Mouse (Mus musculus) erythroid progenitor cell, adult 5-6 weeks (primary cell): ENCODE measurements around the gene Rps6ka2. TPM values are rescaled to one million over a fixed set of nuclear protein-coding genes. Genes with fewer than 3 reads are reported as not detected.
"Not testable (repeated sequence)": the region's sequence is repeated elsewhere in the genome, so short reads cannot be mapped to it uniquely, and the experiment has no call there.

Experiments used
- ATAC-seq: replicated peaks from 2 replicates; pipeline ENCODE4 v1.8.0; 2016; ENCODE audit warnings: moderate number of reproducible peaks, mild to moderate bottlenecking, moderate TSS enrichment, inconsistent platforms; ENCODE audit not compliant: poor library complexity, low FRiP score, severe bottlenecking
- total RNA-seq, 2 experiments: library from RNA; stranded (forward) in 1 of 2; stranded (reverse) in 1 of 2; fragments of 150-400 nt in 1 of 2; fragments of 186-747, 209-891 nt in 1 of 2; gene quantifications; 2 replicates each; pipeline versions ENCODE4 v1.2.3 to v1.2.4; 2015 to 2017; ENCODE audit warnings: low replicate concordance in 2 of 2

Gene Rps6ka2
- total RNA-seq, 2 experiments from 2014 or later = 1.7 to 2.2 TPM

- ATAC-seq = peak; percentile 15
Measured at GRCm38 (mm10) chr17:7168961-7169626, 821 bp upstream of the Rps6ka2 start.

GRCm38 (mm10) chr17:7170304-7171295 lies 685 bp downstream of the Rps6ka2 start:
- ATAC-seq = no peak

DNA sequence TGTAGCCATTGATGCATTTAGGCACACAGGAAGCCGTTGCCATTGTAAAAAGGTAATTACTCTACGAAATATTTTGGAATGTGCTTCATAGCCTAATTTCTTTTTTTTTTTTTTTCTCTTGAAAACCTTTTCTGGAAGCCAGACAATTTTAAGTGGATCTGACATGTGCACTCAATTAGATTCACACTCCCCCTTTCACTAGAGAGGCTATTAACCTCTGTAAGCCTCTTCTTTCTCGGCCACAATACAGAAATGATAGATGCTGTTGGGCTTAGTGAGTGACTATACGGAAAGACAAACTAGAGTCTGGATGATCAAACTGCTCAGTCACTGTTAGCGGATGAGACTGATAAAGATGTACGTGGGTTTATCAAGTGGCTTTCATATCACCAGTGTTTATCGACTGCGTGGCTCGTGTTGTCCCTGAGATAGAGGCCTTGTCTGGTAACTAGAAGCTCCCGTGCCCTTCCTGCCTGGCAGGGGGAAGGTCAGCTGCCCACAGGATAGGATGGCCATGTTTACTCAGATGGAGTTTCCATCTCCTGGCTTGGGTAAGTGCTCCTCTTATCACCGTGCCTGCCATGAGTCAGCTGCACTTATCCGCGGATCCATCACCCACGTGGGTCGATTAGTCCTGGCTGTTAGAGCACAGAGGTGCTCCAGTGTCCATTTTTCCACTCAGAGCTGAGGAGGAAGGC lies 3.6 kb downstream of the Rps6ka2 start:
- ATAC-seq = no peak

DNA sequence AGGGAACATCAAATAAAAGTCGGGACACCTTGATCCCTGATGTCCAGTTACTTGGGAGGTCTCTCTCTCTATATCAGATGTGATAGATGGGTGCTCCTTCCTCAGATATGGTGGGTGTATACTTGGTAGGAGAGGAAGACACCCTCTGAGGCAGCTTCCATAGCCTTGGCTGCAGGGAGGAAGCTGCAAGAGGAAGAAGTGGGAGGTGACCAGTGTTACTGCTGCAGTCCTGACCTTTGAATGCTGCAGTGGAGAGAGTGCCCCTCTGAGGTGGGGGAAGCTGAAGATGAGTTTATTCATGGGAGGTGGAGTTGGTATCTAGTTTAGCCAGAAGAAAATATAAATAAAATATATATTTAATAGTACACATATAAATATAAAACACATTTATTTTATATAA lies 5.4 kb downstream of the Rps6ka2 start:
- no peak for ATAC-seq

DNA sequence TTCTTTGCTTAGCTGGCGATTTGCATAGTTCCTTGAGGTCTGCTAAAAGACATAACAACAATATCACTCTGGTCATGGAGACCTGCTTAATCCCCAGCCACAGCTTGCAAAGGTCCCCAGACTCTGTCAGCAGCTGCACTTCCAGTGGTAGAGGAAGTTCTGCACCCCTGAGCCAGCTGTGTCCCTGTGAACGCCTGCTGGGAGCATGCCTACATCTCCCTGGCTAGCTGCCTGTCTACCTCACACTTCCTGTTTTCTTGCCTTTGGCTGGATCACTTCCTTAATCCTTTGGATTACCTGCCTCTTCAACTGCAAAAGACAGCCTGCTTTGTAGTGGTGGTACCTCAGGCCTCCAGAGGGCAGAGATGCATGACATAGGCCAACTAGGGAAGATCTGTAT lies 6.5 kb downstream of the Rps6ka2 start:
- ATAC-seq = no peak

DNA sequence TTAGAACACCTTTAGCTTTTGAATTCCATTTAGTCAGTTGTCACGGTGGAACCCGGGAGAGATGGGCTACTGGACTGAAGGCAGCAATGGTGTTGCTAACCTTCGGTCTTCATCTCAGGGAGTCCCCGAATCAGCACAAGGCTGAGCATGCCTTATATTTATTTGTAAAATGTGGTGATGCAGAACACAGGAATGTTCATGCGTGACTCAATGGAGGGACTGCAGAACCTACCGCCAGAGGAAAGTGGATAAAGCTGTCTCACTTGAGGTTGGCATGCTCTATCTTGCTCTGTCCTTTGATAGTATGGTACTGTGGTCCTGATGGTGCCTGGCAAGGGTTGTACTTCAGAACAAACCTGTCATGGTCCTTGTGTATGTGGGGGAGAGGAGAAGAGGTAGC lies 8.3 kb downstream of the Rps6ka2 start:
- no peak for ATAC-seq

- no peak for ATAC-seq
Measured at GRCm38 (mm10) chr17:7182187-7182586, 12.3 kb downstream of the Rps6ka2 start.

DNA sequence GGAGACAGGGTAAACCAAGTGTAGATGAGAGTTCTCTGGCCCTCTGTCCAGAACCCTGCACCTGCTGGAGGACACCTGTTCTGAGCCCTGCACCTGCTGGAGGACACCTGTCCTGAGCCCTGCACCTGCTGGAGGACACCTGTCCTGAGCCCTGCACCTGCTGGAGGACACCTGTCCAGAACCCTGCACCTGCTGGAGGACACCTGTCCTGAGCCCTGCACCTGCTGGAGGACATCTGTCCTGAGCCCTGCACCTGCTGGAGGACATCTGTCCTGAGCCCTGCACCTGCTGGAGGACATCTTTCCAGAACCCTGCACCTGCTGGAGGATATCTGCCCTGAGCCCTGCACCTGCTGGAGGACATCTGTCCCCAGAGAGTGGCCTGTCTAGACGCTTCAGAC lies 17.1 kb downstream of the Rps6ka2 start:
- not testable (repeated sequence) for ATAC-seq

DNA sequence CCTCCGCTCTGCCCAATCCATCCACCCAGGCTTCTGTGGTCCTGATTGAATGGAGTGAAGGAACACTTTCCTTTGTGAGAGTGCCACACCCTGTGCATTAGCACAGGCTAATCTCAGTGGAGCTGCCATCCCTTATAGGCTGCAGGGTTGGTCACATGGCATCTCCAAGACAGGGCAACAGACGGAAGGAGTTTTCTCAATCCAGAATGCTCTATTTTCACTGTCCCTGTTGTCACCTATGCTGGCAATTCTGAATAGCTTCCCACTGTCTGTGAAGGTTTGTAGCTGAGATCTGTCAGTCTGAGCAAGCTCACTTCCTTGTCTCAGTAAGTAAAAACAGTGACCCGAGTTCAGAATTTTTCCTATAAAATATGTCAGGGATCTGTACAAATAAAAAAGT lies 19.5 kb downstream of the Rps6ka2 start:
- no peak for ATAC-seq

DNA sequence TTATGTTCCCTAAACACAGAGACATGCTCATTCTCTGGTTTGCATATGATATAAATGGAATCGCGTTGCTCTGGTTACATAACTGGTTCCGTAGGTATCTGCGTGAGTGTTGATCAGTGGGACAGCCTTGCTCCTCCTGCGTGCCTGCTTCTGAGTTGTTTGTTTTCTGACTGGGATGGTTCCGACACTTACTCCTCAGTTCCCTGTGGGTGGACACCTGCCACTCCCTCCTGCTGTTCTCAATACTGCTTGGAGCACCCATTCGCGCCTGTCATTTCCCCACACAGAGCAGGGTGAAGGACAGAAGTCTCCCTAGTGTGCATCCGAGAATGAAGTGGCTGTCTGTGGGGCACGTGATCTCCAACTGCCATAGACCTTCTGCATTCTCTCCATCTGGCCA lies 20.1 kb downstream of the Rps6ka2 start:
- no peak for ATAC-seq

DNA sequence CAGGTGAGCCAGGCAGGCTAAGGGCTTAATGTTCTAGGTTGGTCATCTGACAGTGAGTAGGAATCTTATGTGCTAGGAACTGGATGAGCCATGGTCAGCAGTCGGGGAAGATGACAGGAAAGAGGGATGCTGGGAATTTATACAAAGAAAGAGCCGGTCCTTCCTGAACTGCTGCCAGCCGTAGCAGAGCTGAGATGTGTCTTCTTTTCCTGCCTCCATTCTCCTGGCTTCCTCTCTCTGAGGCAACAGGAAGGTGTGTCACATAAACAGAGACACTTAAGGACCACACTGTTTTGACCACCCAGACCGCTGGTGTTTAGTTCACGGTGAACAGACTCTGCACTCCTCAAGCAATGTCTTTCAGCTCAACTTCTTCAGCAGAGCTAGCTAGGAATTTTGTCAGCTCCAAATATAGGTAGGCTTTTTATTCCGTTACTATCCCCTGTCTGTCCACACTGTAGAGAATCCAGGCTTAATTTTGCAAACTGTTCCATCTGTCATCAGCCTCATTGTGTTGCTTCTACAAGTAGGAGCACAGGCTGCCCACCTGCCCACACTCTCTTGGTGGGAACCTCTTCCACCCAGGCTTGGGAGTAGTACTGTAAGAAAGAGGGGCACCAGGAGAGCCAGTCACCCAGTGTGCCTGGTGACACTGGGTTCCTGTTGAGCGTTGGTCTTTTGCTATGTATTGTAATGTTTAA lies 24.4 kb downstream of the Rps6ka2 start:
- no peak for ATAC-seq

GRCm38 (mm10) chr17:7197121-7197925 lies 27.4 kb downstream of the Rps6ka2 start:
- ATAC-seq = no peak

DNA sequence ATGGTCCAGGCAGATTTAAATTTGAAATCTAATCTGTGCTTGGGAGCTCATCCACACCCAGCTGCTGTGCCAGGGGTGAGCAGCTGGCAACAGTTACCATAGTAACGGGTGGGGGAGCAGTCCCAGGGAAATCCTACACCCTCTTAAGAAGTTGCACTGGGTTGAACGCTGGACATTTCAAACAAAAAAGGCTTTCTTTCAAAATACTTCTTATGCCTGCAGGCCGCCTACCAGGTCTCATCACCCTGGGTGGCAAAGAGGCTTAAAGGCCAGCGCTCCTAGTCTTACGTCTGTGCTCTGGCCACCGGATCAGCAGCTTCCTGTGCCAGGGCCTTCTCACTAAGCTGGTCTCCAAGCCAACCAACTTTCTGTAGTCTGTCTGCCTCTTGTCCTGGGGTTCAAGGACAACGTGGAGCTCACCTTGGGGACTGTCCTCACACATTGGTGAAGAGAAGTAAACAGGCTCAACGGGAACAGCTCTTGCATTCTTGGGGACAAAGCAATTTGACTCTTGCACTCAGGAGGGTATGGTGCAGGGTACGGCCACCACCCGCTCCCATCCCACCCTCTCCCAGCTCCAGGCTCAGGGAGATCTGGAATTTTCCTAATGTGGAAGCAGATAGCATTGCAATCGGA lies 35.0 kb downstream of the Rps6ka2 start:
- ATAC-seq = no peak

DNA sequence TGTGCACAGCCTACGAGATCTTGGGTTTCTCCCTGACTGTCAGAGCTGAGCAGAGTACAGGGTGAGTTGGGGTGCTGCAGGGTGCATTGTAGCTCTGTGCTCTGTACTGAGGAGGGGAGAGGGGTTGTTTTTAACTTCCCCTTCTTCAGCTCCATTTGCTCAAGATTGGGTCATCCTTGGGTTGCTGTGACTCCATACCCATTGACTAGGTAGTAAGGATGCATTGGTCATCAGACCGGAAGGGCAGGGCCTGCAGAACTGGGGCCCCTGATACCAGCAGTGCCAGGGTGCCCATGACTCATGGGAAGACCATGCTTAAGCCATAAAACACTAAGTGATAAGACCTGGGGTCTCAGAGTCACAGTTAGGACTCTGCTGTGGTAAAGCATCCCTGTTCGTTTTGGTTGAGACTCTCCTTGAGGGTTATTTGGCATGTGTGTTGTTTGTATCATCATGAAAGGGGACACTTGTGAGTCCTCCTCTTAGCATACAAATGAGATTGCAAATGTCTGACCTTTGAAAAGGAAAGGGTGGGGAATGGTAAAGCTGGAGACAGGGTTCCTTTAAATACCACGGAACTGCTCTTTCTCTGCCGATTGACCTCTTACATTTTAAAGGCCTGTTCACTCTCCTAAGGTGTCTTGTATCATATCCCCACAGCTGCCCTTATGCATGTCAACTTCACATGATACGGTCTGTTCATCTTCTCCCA lies 36.7 kb downstream of the Rps6ka2 start:
- ATAC-seq = no peak

DNA sequence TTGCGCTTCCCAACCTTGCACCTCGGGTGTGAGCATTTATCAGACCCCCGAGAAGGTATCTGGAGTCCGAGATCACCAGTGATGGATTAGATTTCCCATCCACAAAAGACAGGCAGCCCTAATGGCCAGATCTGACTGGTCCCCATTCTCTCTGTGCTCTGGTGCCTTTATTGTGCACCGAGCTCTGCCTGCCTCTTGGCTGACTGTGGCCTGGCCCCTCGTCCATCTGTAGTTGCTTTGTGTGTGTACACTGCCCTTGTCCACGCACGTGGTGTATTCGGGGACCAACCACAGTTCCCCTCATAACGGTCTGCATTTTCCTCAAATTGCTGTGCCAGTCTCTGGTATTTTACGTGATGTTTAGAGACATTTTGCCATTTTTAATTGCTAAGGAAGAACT lies 40.7 kb downstream of the Rps6ka2 start:
- ATAC-seq = no peak

- no peak for ATAC-seq
Measured at GRCm38 (mm10) chr17:7211893-7212292, 42.0 kb downstream of the Rps6ka2 start.

- no peak for ATAC-seq
Measured at GRCm38 (mm10) chr17:7213214-7213613, 43.3 kb downstream of the Rps6ka2 start.

GRCm38 (mm10) chr17:7214061-7214460 lies 44.1 kb downstream of the Rps6ka2 start:
- ATAC-seq = no peak
